Mouse (Mus musculus): ENCODE data around the gene Ranbp17. TPM values are rescaled to one million over a fixed set of nuclear protein-coding genes. Genes with fewer than 3 reads are reported as not detected.

The Ranbp17 gene
- total RNA-seq, 2 experiments from 2014 or later = 1.0 to 1.7 TPM

DNA sequence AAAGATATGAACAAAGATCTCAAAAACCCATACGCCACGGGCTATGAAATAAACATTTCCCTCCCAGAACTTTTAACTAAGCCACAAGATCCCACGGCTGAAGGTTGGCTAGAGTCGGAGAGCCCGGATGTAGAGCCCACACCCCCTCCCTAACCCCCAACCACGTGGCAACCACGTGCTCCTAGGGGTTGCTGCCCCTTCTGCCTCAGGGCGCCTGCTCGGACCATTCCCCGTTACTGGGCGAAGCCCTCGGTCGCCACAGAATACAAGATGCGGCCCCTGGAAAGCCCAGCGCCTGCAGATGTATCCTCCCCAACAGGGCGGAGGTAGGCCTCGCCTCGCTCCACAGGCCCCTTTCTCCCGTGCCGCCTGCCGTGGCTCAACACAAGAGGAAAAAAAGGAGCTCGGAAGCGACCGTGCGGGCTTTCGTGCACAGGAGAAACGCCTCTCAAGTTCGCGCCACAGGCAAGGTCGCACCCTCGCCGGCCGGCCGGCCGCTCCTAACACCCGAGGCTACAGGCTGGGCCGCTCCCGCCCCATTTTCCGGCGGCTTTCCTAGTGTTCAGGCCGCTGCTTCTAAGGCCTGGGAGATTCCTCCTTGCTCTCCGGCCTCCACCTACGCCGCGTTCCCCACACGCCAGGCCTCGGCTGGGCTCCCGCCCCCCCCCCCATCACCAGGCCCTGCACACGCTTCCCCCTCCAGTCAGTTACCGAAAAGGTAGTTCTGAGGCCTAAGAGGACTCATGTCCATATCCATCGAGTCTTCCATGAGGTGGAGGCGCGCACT is 351.1 kb downstream of the Ranbp17 start:
- peak; percentile 72 for DNase-seq
- intact Hi-C loops (cut with DNase I; ENCODE audit: low total_unique reads) = no loop called here

Other genes with a start within 250 kb of the Ranbp17 start
- gene Gm12117, start 237.0 kb downstream of the Ranbp17 start, total RNA-seq (2021) = not detected
- gene Gabrp, start 65.2 kb upstream of the Ranbp17 start, total RNA-seq (2021) = not detected
- not detected for gene D130052B06Rik, start 85.6 kb upstream of the Ranbp17 start, total RNA-seq (2021)

Measured in gastrocnemius, postnatal 14 days (tissue).